Mouse (Mus musculus) adrenal gland, postnatal 0 days (tissue): Measurements from ENCODE around the gene Gm11733. TPM values are rescaled to one million over a fixed set of nuclear protein-coding genes. Genes with fewer than 3 reads are reported as not detected.

Experiments used
- polyA plus RNA-seq: library from polyadenylated mRNA; unstranded; fragments of >200 nt; fragmentation: Nextera tagmentation; extraction: Ambion mirVana; gene quantifications from 2 replicates; pipeline ENCODE4 v1.2.1, GENCODE M21; 2015

Gm11733 gene
- polyA plus RNA-seq, result 0.11 TPM in 1 of 2 replicates, not detected in the other

DNA sequence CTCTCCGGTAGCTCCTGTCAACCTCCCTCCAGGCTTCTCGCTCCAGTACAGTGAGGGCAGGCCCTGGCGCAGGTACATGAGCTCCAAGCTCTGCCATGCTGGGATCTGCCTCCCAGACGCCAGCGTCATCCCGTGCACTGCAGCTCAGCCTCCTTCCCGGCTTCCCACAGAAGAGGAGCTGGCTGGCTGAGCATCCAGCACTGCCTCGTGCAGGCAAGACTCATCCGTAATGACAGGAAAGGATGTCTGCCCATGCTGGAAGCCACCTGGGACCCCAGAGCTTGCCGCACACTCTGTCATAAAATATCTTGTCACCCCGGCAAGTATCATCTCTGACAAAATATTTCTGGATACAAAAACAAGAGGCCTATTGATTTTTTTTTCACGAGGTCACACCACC, at the start of gene Gm11733:
TSS of gene Gm11733 (plus strand) at position 171 of the 400 bp plus-strand sequence.

Other genes starting within 250 kb of the Gm11733 start
- 6.2 and 7.7 TPM in 2 replicates for gene Tnrc6c, start 169.9 kb downstream of the Gm11733 start, polyA plus RNA-seq